Mouse (Mus musculus) left cerebral cortex, adult 18-20 months (tissue): ENCODE measurements around the gene Hnrnpul1. TPM values are rescaled to one million over a fixed set of nuclear protein-coding genes. Genes with fewer than 3 reads are reported as not detected.
"Not testable (repeated sequence)": the region's sequence is repeated elsewhere in the genome, so short reads cannot be mapped to it uniquely, and the experiment has no call there.

Source experiments
- DNase-seq, 2 experiments: peaks; one replicate each; pipeline ENCODE4 v3.0.0; 2021 to 2022; ENCODE audit warnings: low spot score in 2 of 2, mixed read lengths in 1 of 2
- long read RNA-seq, 2 experiments: library from polyadenylated mRNA; stranded (forward); transcript quantifications; one replicate each; pipeline ENCODE4 v2.0.0; 2021
- total RNA-seq, 2 experiments: library from RNA; stranded (reverse); gene quantifications; 2 replicates each; pipeline ENCODE4 v1.2.3; 2021

Gene Hnrnpul1
- total RNA-seq: 100 to 1,000 TPM in 1 of 2 experiments, 10 to 100 TPM in 1; 99.0 to 102 TPM
- long read RNA-seq, experiment 1, transcript Hnrnpul1-201 (15 exons, 3,354 nt): minor isoform, 7 of 69 reads
- long read RNA-seq, experiment 1, transcript Hnrnpul1-205 (15 exons, 3,784 nt): major isoform, 35 of 69 reads
- long read RNA-seq, experiment 1, partial matches to known transcripts: 20 of 69 reads
- long read RNA-seq, experiment 1, other reads (novel, unspliced or antisense): 5 of 69 reads
- long read RNA-seq, experiment 2, transcript Hnrnpul1-205 (15 exons, 3,784 nt): major isoform, 30 of 51 reads
- long read RNA-seq, experiment 2, partial matches to known transcripts: 17 of 51 reads
- long read RNA-seq, experiment 2, other reads (novel, unspliced or antisense): 2 of 51 reads

GRCm38 (mm10) chr7:25754738-25755467, at the start of gene Hnrnpul1:
Gene Hnrnpul1 (minus strand): TSS chr7:25754757.
- peak; percentile 99 to 100 for DNase-seq

DNA sequence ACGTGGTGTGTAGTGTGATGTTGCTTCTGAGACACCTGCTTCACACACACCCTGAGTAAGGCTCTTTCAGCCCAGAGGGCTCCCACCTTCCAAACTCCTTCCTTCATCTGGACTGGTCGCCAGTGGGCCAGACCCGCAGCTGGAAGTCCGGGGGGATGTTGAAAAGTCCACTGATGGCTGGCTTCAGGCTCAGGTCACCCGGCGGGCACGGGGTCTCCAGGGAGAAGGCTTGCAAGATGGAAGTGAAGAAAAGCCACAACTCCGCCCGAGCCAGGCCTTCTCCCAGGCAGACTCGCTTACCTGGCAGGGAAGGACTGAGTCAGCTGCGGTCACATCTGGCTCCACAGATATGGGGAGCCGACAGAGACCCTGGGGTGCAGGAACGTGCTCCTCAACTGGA, 48.9 kb upstream of the Hnrnpul1 start:
- no peak for DNase-seq

GRCm38 (mm10) chr7:25802241-25803125, 47.9 kb upstream of the Hnrnpul1 start:
- no peak for DNase-seq

DNA sequence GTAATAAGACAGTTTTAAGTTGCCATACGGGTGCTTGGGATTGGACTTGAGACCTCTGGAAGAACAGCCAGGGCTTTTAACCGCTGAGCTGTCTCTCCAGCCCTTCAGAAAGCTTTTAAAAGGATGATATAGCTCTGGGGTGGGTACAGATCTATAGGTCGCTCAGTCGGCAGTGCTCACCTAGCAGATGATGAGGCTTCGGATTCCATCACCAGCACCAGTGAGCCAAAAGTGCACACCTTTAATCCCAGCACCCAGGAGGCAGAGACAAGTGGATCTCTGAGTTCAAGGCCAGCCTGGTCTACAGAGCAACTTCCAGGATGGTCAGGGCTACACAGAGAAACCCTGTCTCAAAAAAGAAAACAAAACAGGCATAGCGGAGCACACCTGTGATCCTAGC, 46.5 kb upstream of the Hnrnpul1 start:
- no peak for DNase-seq

DNA sequence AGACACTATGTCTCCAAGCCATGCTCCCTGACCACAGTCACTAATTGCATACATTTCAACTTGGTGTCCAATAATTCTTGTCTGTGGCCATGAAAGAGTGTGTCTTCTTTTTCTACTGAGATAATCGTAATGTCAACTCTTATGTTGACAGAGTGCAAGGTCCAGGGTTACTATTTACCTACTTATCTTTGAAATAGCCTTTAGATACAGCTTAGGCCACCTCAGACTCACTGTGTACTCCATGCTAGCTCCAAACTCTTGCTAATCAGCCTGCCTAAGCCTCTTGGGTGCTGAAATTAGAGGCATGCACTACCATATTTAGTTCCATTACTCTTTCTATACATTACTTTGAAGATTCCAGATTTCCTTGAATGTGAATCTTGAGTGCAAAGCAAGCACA, 44.8 kb upstream of the Hnrnpul1 start:
- no peak for DNase-seq

DNA sequence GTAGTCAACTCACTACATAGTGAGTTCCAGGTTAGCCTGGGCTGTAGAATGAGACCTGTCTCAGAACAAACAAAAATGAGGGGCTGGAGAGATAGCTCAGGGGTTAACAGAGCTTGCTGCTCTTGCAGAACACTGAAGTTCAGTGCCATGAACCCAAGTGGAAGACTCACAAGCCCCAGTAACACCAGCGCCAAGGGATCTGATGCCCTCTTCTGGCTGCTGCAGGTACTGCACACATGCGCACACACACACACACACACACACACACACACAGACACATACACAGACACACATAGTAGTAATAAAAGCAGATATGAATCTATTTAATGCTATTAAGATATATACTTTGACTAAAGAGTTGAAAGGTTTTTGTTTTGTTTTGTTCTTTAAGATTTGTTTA, 44.0 kb upstream of the Hnrnpul1 start:
- DNase-seq: no peak

DNA sequence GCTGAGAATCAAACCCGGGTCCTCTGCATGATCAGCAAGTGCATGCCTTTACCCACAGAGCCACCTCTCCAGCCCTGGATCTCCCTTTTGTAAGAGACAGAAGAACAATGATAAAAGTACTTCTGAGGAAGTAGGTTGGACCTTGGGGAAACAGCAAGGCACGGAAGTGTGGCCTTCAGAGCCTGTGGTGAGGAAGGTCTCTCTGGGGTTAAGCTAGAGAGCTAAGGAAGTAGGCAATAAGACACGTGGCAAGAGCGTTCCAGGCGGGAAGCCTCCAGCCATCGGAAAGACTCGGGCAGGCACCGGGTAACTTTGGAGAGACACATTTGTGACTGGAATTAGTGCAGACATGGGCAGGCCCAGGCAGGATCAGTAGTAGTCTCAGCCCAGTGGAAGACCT, 40.2 kb upstream of the Hnrnpul1 start:
- no peak for DNase-seq

GRCm38 (mm10) chr7:25793679-25794078, 39.1 kb upstream of the Hnrnpul1 start:
- no peak for DNase-seq

- not testable (repeated sequence) for DNase-seq
These were observed 38.4 kb upstream of the Hnrnpul1 start for GRCm38 (mm10) chr7:25792966-25793365.

DNA sequence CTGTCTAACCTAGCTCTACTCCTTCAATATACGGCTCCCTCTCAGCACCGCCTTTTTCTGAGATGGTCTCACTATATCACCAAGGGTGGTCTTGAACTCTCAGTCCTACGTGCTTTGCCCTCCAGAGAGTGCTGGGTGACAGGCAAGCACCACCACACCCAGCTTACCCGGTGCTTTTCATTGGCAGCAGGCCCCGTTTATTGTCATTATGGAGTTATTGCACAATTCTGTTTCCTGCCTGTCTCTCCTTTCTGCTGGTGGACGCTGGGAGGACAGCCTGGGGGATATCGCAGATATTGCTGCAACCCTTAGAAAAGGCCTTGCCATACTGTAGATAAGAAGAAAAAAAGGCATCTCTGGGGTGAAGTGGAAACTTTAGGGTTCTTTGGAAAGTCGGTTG, 36.1 kb upstream of the Hnrnpul1 start:
- DNase-seq: no peak

DNA sequence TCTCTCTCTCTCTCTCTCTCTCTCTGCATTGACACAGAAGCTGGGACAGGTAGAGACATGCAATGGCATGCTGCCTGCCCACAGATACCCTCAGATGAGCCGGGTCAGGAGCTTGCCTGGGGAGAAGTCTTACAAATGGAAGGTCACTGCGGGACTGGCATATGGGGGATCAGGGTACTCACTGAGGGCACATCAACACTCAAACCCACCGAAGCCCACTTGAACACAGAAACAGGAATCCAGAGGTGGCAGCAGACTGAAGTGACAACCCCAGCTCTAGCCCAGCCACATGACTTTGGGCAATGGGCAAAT, 34.5 kb upstream of the Hnrnpul1 start:
- no peak for DNase-seq

DNA sequence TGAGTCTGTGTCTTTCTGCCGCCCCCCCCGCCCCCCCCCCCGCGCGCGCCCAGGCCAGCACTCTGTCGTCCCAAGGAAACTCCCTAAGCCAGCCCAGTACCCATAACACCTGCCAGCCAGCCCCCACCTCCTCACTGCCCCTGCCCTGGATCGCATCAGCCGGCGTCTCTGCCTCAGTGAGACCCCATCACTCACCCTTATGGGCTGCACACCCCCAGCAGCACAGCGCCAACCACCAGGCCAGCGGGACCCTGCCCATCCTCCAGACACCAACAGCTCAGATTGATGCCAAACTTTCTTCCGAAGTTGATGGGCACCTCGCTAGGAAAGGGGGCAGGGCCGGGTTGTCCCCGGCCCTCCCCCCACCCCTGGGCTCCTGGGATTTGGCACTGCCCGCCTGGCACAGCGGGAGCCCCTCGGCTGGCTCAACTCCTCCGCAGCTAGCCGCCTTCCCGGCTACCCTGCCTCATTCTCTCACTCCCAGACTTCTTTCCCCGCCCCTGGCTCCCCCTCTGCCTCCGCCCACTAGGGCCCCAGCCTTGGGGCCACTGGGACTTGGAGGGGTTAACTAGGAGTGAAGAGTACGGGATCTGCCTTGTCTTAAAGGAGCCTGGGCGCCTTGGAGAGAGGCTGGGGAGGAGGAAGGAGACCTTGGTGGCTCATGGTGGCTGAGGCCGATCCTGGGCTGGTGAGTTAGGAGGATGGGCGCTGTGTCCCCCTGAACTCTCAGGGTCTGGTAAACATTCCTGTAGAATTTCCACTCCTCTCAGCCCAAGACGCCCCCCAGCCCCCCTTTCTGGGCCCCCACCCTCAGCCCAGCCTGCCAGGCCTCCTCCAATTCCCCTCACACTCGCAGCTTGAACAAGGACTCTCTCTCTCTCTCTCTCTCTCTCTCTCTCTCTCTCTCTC, 33.9 kb upstream of the Hnrnpul1 start, which contains the start of gene Axl:
Gene Axl, minus strand, starts transcription at position 486 of the 909 bp plus-strand sequence.
- DNase-seq: peak; percentile 13 to 23

DNA sequence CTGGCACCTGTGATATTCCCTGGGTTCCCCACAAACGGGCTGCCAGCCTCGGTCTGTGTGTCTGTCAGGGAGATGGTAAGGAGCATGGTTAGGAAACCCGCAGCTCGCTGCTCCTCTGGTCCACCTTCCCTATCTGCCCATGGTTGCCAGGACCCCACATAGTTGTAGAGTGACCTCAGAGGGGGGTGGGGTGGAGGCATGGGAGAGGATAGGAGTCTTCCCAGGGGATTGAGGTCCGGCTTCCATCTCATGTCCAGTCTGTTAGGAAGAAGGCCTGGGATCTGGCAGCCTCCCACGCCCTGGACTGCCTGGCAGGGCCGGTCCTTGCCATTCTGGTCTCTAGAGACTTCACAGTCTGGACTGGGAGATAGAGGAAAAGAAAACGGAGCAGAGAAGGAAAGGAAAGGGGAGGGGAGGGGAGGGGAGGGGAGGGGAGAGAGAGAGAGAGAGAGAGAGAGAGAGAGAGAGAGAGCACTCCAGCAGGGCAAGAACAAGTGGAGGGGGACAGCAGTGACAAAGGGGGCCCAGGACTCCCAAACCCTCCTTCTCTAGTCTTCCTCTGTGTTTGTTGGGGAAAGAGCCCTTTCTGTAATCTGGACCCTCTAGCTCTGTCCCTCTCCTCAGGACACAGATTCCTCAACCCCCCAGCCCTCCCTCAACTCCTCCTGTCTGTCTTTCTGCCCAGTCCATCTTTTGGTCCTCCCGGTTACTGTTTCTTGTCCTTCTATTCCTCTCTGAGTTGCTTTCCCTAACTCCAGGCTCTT, 33.1 kb upstream of the Hnrnpul1 start:
- no peak for DNase-seq

- DNase-seq: no peak
These were observed 32.4 kb upstream of the Hnrnpul1 start for GRCm38 (mm10) chr7:25786974-25787373.

- DNase-seq: no peak
These were observed 31.2 kb upstream of the Hnrnpul1 start for GRCm38 (mm10) chr7:25785752-25786151.

GRCm38 (mm10) chr7:25784808-25785207, 30.3 kb upstream of the Hnrnpul1 start:
- DNase-seq: no peak

DNA sequence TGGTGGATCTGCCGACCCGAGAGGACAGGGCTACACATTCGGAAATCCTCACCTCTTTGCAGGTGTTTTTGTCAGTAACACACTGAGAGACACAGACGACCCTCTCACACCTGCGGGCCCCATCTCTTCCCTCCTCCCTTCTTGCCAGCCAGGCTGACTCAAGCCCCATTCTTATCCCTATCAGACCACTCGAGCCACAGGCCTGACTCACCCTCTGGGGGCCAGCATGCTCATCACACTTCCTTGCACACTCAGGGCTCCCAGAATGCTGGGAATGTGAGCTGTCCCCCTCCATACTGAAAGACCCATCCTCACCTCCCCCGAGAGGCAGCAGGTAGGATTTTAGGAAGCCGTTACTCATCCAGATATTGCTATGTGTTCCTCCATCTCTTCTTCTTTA, 29.2 kb upstream of the Hnrnpul1 start:
- no peak for DNase-seq

- DNase-seq: no peak
These were observed 28.2 kb upstream of the Hnrnpul1 start for GRCm38 (mm10) chr7:25782744-25783143.

GRCm38 (mm10) chr7:25781937-25782610, 27.5 kb upstream of the Hnrnpul1 start:
- DNase-seq: no peak
